Mouse (Mus musculus): Measurements from ENCODE around the gene Syk.

Gene Syk

DNA sequence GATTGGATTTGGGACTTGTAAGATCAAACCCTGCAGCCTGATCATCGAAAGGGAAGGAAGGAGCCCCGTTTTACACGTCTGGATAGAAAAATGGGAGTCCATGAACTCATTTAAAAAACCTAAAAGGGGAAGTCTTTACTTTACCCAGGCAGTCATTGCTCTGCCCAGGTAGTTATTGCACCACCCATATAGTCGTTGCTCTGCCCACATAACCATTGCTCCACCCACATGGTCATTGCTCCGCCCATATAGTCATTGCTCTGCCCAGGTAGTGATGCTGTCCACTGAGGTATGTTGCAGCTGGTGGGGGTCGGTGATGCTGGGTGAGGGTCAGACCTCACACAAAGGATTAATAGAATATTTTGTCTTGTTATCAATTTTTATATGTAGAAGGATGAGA lies 111.9 kb downstream of the Syk start:
- no peak for DNase-seq (ENCODE audit: inconsistent age in 2 of 2, low spot score in 1 of 2)
